Mouse (Mus musculus): ENCODE measurements around the gene Cyp26c1. TPM values are rescaled to one million over a fixed set of nuclear protein-coding genes. Genes with fewer than 3 reads are reported as not detected.

Cyp26c1 gene
- polyA plus RNA-seq (2015; fragmentation: Nextera tagmentation; extraction: Ambion mirVana), result not detected in 2 replicates

DNA sequence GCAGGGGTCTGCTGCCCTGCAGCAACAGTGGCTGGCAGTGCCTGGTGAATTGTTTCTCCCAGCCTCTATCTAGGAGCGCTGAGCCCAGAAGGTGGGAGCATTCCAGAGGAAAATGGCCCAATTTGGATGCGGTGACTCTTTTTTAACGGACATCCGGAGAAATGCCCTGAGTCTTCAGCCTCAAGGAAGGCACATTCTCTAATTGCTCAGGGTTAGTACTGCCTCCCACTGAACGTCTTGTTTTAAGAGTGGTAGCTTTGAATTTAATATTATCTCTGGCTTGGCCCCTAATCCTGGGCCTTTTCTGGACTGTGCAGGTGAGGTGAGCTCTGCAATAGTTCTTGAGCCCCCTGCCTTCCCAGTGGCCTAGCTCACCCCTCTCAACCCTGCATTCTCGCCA is at the start of gene Cyp26c1:
Gene Cyp26c1, plus strand, starts transcription at position 301 of the 400 bp plus-strand sequence.

GRCm38 (mm10) chr19:37697651-37698272 is 12.4 kb downstream of the Cyp26c1 start, which contains the start of gene Cyp26a1:
Gene Cyp26a1 (plus strand): TSS chr19:37697798.

Other genes with a start within 250 kb of the Cyp26c1 start
- 14.8 and 15.5 TPM in 2 replicates for gene Exoc6, start 135.2 kb upstream of the Cyp26c1 start, polyA plus RNA-seq (2015; fragmentation: Nextera tagmentation; extraction: Ambion mirVana)
- 0.13 and 0.23 TPM in 2 replicates for gene Cyp26a1, start 12.2 kb downstream of the Cyp26c1 start, polyA plus RNA-seq (2015; fragmentation: Nextera tagmentation; extraction: Ambion mirVana)

All from urinary bladder, postnatal 0 days (tissue).